Mouse (Mus musculus) forebrain, embryonic 16.5 days (tissue): ENCODE results near the gene Msh3. TPM values are rescaled to one million over a fixed set of nuclear protein-coding genes. Genes with fewer than 3 reads are reported as not detected.

ENCODE experiments used
- ATAC-seq: fragments of 200-750 bp; cut with Nextera tagmentation; 2 replicates; pipeline ENCODE4 v1.8.0; 2017; ENCODE audit warnings: mild to moderate bottlenecking, moderate library complexity
- H3K27ac ChIP-seq: fragments of 300-500 bp; sonication (generic); 2 replicates; pipeline ENCODE4 v1.5.1; 2014; ENCODE audit warnings: low read length, control low read depth
- H3K27me3 ChIP-seq: fragments of 300-500 bp; sonication (generic); replicated peaks from 2 replicates; pipeline ENCODE4 v1.6.1; 2014; ENCODE audit warnings: low read length; ENCODE audit not compliant: control insufficient read depth, insufficient read depth
- H3K36me3 ChIP-seq: fragments of 300-500 bp; sonication (generic); 2 replicates; pipeline ENCODE4 v1.6.1; 2014; ENCODE audit not compliant: control insufficient read depth, insufficient read depth
- H3K4me1 ChIP-seq: fragments of 300-500 bp; sonication (generic); replicated peaks from 2 replicates; pipeline ENCODE4 v1.6.1; 2014; ENCODE audit warnings: low read length; ENCODE audit not compliant: control insufficient read depth, insufficient read depth
- H3K4me2 ChIP-seq: fragments of 300-500 bp; sonication (generic); 2 replicates; pipeline ENCODE4 v1.6.1; 2014; ENCODE audit warnings: mild to moderate bottlenecking, low read length, control low read depth
- H3K4me3 ChIP-seq: fragments of 300-500 bp; sonication (generic); replicated peaks from 2 replicates; pipeline ENCODE4 v1.5.1; 2014; ENCODE audit warnings: mild to moderate bottlenecking, low read length, control low read depth
- H3K9ac ChIP-seq: fragments of 300-500 bp; sonication (generic); replicated peaks from 2 replicates; pipeline ENCODE4 v1.6.1; 2014; ENCODE audit warnings: low read depth, low read length, control low read depth
- H3K9me3 ChIP-seq: fragments of 300-500 bp; sonication (generic); 2 replicates; pipeline ENCODE4 v1.6.1; 2016; ENCODE audit warnings: low read length; ENCODE audit not compliant: control insufficient read depth
- WGBS: fragments of 180-500 bp; shearing (Covaris S2); extraction: QIAGEN DNeasy Blood & Tissue Kit; methylation state at CpG from one replicate; pipeline ENCODE4 v1.1.7; 2014; 5-methylcytosine and 5-hydroxymethylcytosine counted together
- polyA plus RNA-seq: library from polyadenylated mRNA; unstranded; fragments of >200 nt; fragmentation: Nextera tagmentation; extraction: Ambion mirVana; gene quantifications from 2 replicates; pipeline ENCODE4 v1.2.1, GENCODE M21; 2015

Msh3 gene
- polyA plus RNA-seq, 1 experiment from 2014 or later, result 30.4 TPM

DNA sequence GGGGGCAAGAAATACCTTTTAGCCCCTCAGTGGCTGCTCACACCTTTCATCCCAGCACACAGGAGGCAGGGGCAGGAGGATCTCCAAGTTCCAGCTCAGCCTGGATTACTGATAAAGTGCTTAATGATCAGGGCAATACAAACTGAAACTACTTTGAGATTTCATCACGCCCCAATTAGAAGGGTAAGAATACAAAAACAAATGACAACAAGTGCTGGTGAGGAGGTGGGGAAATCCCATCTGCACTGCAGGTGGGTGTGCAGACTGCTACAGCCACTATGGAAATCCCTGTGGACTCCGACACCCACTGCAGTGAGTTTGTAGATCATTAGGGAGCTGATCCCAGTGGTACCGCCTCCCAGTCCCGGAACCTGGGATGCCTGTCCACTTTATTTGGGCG, 50.5 kb downstream of the Msh3 start:
- WGBS, result 92% methylated on average over 5 of the region's 5 CpGs
- no peak for ATAC-seq

DNA sequence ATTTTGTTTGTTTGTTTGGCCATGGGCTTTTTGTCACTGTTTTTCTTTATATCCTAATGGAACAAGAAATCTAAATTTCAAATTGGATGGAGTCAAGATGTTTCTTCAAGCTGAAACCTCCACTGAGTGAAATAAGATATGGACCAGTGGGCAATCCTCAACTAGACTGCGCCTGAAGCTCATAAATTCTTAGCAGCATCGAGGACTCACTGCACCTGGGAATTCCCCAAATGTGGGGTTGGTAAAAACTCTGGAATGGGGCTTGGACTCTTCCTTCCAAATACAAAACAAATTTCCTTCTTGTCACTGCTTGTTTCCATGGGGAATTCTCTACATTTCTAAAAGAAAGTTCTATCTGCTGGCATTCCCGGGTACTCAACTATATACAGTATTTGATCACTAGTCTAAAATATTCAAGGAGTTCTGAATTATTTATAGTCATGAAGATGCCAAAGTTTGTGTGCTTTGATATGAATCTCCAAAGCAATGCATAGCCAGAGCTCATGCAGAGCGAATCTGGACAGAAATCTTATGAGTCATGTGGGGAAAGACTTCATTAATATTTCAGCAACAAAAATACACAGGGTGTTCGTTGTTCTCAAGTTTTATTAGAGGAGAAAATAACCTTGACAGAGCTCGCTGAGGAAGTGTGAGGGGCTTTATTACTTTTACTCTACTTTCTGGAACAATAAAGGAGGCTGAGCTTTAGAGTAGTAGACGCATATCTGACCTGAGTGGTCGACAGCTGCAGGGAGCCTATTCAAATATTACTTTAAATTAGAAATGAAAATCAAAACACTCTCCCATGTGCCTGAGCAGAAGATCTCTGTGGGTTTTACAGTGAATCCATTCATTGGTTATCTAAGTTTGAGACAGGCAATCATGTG, 51.5 kb downstream of the Msh3 start:
- ATAC-seq, result no peak
- WGBS, result 81% methylated on average over 8 of the region's 8 CpGs
- Histone ChIP-seq H3K4me1 (no peaks in the 10 kb centered on the region), H3K27ac (no peak overlapping the region), H3K4me2 (no peak overlapping the region), H3K9ac (no peak overlapping the region), H3K27me3 (no peaks in the 10 kb centered on the region), H3K9me3 (no peaks in the 10 kb centered on the region), H3K36me3 (peaks cover 4% of the 10 kb centered on the region; the same call in 1 of the 2 replicates), H3K4me3 (no peak overlapping the region)

More for the DNA sequence above, 50.5 kb downstream of the Msh3 start:
- no peak overlapping the region for H3K27ac ChIP-seq
- H3K27me3 ChIP-seq, result no peaks in the 10 kb centered on the region
- H3K4me2 ChIP-seq, result no peak overlapping the region
- no peaks in the 10 kb centered on the region for H3K4me1 ChIP-seq
- H3K4me3 ChIP-seq, result no peak overlapping the region
- H3K9me3 ChIP-seq, result no peaks in the 10 kb centered on the region
- no peak overlapping the region for H3K9ac ChIP-seq
- peaks cover 14% of the 10 kb centered on the region for H3K36me3 ChIP-seq

DNA sequence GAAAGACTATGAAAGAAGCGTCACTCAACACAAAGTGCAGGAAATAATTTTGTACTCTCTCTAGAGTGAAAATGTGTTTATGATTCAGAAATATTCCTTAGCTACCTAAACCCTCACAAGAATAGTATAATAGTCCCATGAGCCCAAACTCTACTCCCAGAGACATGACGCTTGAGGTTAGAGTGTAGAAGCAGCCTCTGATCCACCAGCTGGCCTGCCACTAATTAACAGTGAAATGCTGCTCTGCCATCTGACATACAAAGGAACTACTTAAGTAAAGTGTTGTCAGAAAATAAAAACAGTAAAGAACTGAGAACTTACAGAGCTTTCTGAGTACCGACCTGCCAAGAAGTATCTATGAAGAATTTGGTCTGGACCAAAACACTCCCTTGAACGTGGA, 52.3 kb downstream of the Msh3 start:
- 57% methylated on average over 4 of the region's 4 CpGs for WGBS
- ATAC-seq, result no peak
- H3K9ac ChIP-seq, result no peak overlapping the region
- no peaks in the 10 kb centered on the region for H3K4me1 ChIP-seq
- H3K9me3 ChIP-seq, result no peaks in the 10 kb centered on the region
- peaks cover 4% of the 10 kb centered on the region; the same call in 1 of the 2 replicates for H3K36me3 ChIP-seq
- no peak overlapping the region for H3K27ac ChIP-seq
- no peaks in the 10 kb centered on the region for H3K27me3 ChIP-seq
- no peak overlapping the region for H3K4me2 ChIP-seq
- H3K4me3 ChIP-seq, result no peak overlapping the region

DNA sequence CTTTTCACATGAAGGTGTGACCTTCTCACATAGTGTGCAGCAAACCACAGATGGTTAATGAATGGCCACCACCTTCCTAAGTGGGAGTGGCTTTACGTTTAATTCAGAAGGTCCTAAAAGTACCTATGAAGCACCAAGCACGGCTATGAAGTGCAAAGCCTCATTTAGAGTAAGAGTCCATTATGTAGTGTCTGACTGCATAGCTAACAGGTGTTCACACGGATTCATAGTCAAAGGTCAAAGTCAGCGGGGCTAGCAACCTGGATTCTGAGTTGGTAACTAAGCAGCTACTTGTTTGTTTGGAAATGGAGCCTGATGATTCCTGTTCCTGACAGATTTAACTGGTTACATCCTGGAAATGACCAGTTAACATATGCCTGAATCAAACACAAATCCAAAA, 53.0 kb downstream of the Msh3 start:
- Histone ChIP-seq H3K27ac (no peak overlapping the region), H3K4me2 (no peak overlapping the region), H3K27me3 (no peaks in the 10 kb centered on the region), H3K9ac (no peak overlapping the region), H3K4me3 (no peak overlapping the region), H3K9me3 (no peaks in the 10 kb centered on the region), H3K36me3 (peaks cover 4% of the 10 kb centered on the region; the same call in 1 of the 2 replicates), H3K4me1 (no peaks in the 10 kb centered on the region)
- no peak for ATAC-seq
- 83% methylated on average over 4 of the region's 4 CpGs for WGBS

DNA sequence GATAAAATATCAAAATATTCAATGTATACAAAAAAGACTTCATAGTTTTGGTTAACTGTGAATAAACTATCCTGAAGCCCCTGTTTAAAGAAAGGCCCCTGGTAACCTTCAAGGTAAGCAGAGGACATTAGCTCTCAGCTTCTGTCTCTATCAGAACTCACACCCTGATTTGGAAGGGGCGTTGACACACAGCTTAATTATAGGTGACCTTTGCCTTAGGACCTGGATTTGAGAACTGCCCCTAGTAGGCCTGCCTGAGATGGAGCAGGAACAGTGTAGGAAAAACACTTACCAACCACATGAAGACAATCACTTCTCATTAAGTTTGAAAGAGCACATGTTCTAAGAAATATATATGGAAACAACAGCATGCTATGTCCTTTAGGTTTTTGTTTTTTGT, 55.3 kb downstream of the Msh3 start:
- no peaks in the 10 kb centered on the region for H3K27me3 ChIP-seq
- ATAC-seq, result no peak
- WGBS, result 78% methylated on average over 1 of the region's 1 CpGs
- H3K9me3 ChIP-seq, result no peaks in the 10 kb centered on the region
- peaks cover 2% of the 10 kb centered on the region; the same call in 1 of the 2 replicates for H3K36me3 ChIP-seq
- H3K4me3 ChIP-seq, result no peak overlapping the region
- no peak overlapping the region for H3K9ac ChIP-seq
- H3K4me1 ChIP-seq, result no peaks in the 10 kb centered on the region
- no peak overlapping the region for H3K27ac ChIP-seq
- no peak overlapping the region for H3K4me2 ChIP-seq

DNA sequence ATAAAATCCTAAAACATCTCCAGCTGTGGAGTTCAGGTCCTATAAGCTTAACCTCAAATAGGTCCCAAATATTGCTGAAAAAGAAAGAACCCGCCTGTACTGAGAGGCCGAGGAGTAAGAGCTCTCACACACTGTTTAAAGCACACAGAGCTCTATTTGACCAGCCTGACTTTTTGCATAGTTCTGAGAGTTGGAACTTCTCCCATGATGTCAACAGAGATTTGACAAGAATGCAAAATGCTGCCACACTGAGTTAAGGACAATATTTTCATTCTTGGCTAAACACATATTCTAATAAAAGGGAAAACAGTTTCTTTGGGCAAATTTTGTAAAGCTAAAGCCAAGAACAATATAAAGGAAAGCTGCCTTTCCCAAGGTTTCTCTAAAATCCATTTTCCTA, 57.8 kb downstream of the Msh3 start:
- no peak overlapping the region for H3K4me3 ChIP-seq
- peaks cover 2% of the 10 kb centered on the region; the same call in 1 of the 2 replicates for H3K36me3 ChIP-seq
- no peak overlapping the region for H3K4me2 ChIP-seq
- H3K27ac ChIP-seq, result no peak overlapping the region
- no peaks in the 10 kb centered on the region for H3K9me3 ChIP-seq
- H3K9ac ChIP-seq, result no peak overlapping the region
- no peaks in the 10 kb centered on the region for H3K4me1 ChIP-seq
- no peak for ATAC-seq
- H3K27me3 ChIP-seq, result no peaks in the 10 kb centered on the region
- 96% methylated on average over 2 of the region's 2 CpGs for WGBS

DNA sequence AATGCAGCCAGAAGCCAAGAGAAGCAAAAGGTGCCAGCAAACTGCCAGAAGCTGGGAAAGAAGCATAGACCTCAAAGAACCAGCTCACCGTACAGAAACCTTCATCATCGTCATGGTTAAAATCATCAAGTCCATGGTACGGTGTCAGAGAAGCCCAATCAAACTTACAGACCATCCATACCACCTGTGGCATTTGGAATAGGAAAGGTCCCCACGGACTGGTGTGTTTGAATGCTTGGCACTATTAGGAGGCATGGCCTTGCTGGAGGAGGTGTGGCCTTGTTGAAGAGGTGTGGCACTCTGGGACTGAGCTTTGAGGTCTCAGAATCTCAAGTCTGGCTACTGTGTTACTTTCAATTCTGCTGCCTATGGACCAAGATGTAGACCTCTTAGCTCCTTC, 58.3 kb downstream of the Msh3 start:
- no peak overlapping the region for H3K4me2 ChIP-seq
- H3K4me3 ChIP-seq, result no peak overlapping the region
- no peaks in the 10 kb centered on the region for H3K4me1 ChIP-seq
- peaks cover 2% of the 10 kb centered on the region; the same call in 1 of the 2 replicates for H3K36me3 ChIP-seq
- no peaks in the 10 kb centered on the region for H3K27me3 ChIP-seq
- no peak for ATAC-seq
- H3K9me3 ChIP-seq, result no peaks in the 10 kb centered on the region
- no peak overlapping the region for H3K9ac ChIP-seq
- WGBS, result 98% methylated on average over 4 of the region's 4 CpGs
- H3K27ac ChIP-seq, result no peak overlapping the region

DNA sequence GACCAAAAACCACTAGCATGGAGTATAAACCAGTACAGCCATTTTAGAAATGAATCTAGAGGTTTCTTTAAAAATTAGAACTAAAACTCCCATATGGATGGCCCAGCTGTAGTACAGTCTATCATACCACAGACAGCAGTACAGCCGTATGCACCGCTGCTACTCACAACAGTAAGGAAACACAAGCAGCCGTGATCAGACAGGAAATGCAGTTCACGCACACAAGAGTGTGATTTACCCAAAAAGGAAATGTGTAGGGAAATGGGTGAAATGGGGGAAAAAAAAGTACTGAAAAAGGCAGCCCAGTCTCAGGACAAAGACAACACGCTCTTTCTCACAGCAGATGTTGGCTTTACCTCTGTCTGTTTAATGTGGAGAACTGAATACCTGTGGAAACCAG, 60.9 kb downstream of the Msh3 start:
- WGBS, result 92% methylated on average over 5 of the region's 5 CpGs
- H3K27me3 ChIP-seq, result no peaks in the 10 kb centered on the region
- H3K4me3 ChIP-seq, result no peak overlapping the region
- H3K4me1 ChIP-seq, result no peaks in the 10 kb centered on the region
- no peak overlapping the region for H3K9ac ChIP-seq
- no peaks in the 10 kb centered on the region for H3K9me3 ChIP-seq
- H3K4me2 ChIP-seq, result no peak overlapping the region
- H3K27ac ChIP-seq, result no peak overlapping the region
- ATAC-seq, result no peak
- peaks cover 2% of the 10 kb centered on the region; the same call in 1 of the 2 replicates for H3K36me3 ChIP-seq

DNA sequence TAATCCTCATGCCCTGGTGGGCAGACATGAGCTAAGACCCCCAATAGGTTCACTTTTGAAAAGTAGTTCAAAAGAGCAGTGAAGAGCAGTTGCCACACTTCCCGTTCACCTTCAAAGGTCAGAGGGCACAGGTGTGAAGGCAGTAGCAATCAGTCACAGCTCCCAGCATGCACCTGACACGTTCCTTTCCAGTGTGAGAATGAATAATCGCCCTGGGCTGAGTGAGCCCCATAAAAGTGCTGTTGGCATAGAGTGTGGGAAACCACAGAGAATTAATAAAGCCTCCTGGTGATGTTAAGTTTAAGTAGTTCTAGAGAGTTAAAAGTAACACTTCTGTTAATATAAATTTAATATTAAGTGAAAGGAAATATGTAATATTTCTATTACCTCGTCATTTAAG, 63.2 kb downstream of the Msh3 start:
- no peak for ATAC-seq
- no peak overlapping the region for H3K4me3 ChIP-seq
- no peak overlapping the region for H3K4me2 ChIP-seq
- peaks cover 2% of the 10 kb centered on the region; the same call in 1 of the 2 replicates for H3K36me3 ChIP-seq
- WGBS, result 84% methylated on average over 4 of the region's 4 CpGs
- no peak overlapping the region for H3K9ac ChIP-seq
- no peaks in the 10 kb centered on the region for H3K4me1 ChIP-seq
- no peak overlapping the region for H3K27ac ChIP-seq
- no peaks in the 10 kb centered on the region for H3K27me3 ChIP-seq
- no peaks in the 10 kb centered on the region for H3K9me3 ChIP-seq
